Mouse (Mus musculus) stomach, postnatal 0 days (tissue): Measurements from ENCODE around the gene Zfp28. TPM values are rescaled to one million over a fixed set of nuclear protein-coding genes. Genes with fewer than 3 reads are reported as not detected.

ENCODE experiments used
- ATAC-seq: fragments of 200-750 bp; cut with Nextera tagmentation; 2 replicates; pipeline ENCODE4 v1.8.0; 2017; ENCODE audit not compliant: low FRiP score, low TSS enrichment
- DNase-seq: peaks from one replicate; pipeline ENCODE4 v3.0.0-alpha.2; 2016; ENCODE audit warnings: low spot score
- H3K27ac ChIP-seq: fragments of 300-500 bp; sonication (generic); replicated peaks from 2 replicates; pipeline ENCODE4 v1.5.1; 2014; ENCODE audit warnings: mild to moderate bottlenecking, control low read depth
- H3K27me3 ChIP-seq: fragments of 300-500 bp; sonication (generic); 2 replicates; pipeline ENCODE4 v1.6.1; 2014; ENCODE audit warnings: low read length; ENCODE audit not compliant: control insufficient read depth, insufficient read depth
- H3K36me3 ChIP-seq: fragments of 300-500 bp; sonication (generic); 2 replicates; pipeline ENCODE4 v1.6.1; 2014; ENCODE audit warnings: low read length, mixed read lengths; ENCODE audit not compliant: control insufficient read depth, insufficient read depth
- H3K4me1 ChIP-seq: fragments of 300-500 bp; sonication (generic); replicated peaks from 2 replicates; pipeline ENCODE4 v1.6.1; 2014; ENCODE audit warnings: antibody characterized with exemption; ENCODE audit not compliant: control insufficient read depth, insufficient read depth
- H3K4me2 ChIP-seq: fragments of 300-500 bp; sonication (generic); replicated peaks from 2 replicates; pipeline ENCODE4 v1.6.1; 2014; ENCODE audit warnings: low read depth, mild to moderate bottlenecking, control low read depth, moderate library complexity
- H3K4me3 ChIP-seq: fragments of 300-500 bp; sonication (generic); 2 replicates; pipeline ENCODE4 v1.5.1; 2014; ENCODE audit warnings: low read depth, low read length, control low read depth
- H3K9ac ChIP-seq: fragments of 300-500 bp; sonication (generic); 2 replicates; pipeline ENCODE4 v1.6.1; 2014; ENCODE audit warnings: mild to moderate bottlenecking, low read length, control low read depth, mixed read lengths
- H3K9me3 ChIP-seq: fragments of 300-500 bp; sonication (generic); 2 replicates; pipeline ENCODE4 v1.6.1; 2016; ENCODE audit warnings: low read length; ENCODE audit not compliant: control insufficient read depth
- CTCF ChIP-seq: IDR thresholded peaks from 2 replicates; pipeline ENCODE4 v1.5.1; 2016; ENCODE audit warnings: antibody characterized with exemption, low read depth, mild to moderate bottlenecking, moderate library complexity
- EP300 ChIP-seq: optimal IDR thresholded peaks from 2 replicates; pipeline ENCODE3; 2016; ENCODE audit warnings: antibody characterized with exemption
- WGBS: fragments of 180-500 bp; shearing (Covaris S2); extraction: QIAGEN DNeasy Blood & Tissue Kit; methylation state at CpG from one replicate; pipeline ENCODE4 v1.1.7; 2014; 5-methylcytosine and 5-hydroxymethylcytosine counted together
- polyA plus RNA-seq: library from polyadenylated mRNA; unstranded; fragments of >200 nt; fragmentation: Nextera tagmentation; extraction: Ambion mirVana; gene quantifications from 2 replicates; pipeline ENCODE4 v1.2.1, GENCODE M21; 2015

The Zfp28 gene
- polyA plus RNA-seq, 1 experiment from 2014 or later = 2.4 TPM

DNA sequence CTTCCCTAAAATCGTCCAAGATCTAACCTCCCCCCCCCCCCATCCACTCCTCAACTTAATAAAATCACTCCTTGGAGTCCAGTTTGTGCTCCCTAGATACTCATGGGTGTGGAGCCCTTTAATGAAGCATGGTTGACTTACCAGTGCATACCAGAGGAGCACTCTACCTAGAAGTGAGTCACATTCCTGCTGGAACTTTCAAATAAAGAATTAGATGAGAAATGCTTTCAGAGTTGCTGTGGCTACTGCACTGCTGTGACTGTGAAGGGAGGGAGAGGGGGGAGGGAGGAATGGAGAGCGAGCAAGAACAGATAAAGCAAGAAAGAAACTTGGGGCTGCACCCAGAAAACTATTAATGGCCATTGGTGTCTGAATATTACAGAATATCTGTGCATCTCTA, 58.1 kb downstream of the Zfp28 start:
- 61% methylated on average over 2 of the region's 2 CpGs for WGBS
- H3K36me3 ChIP-seq = no peaks in the 10 kb centered on the region
- TF ChIP-seq CTCF (no peak), EP300 (no peak)
- H3K27me3 ChIP-seq = no peaks in the 10 kb centered on the region
- no peaks in the 10 kb centered on the region for H3K4me1 ChIP-seq
- no peaks in the 10 kb centered on the region for H3K9me3 ChIP-seq
- H3K4me2 ChIP-seq = no peak overlapping the region
- no peak for DNase-seq
- no peak overlapping the region for H3K27ac ChIP-seq
- no peak overlapping the region for H3K4me3 ChIP-seq
- no peak for ATAC-seq
- H3K9ac ChIP-seq = no peak overlapping the region

Other genes with a start within 250 kb of the Zfp28 start
- 36.9 and 41.2 TPM in 2 replicates for gene Zfp787, start 227.3 kb upstream of the Zfp28 start, polyA plus RNA-seq
- 23.7 and 25.3 TPM in 2 replicates for gene Zfp444, start 211.1 kb upstream of the Zfp28 start, polyA plus RNA-seq
- not detected in 2 replicates for gene Galp, start 186.2 kb upstream of the Zfp28 start, polyA plus RNA-seq
- not detected in 2 replicates for gene Zscan5b, start 161.0 kb upstream of the Zfp28 start, polyA plus RNA-seq
- not detected in 2 replicates for gene Epp13, start 130.6 kb upstream of the Zfp28 start, polyA plus RNA-seq
- gene Zfp667, start 96.7 kb upstream of the Zfp28 start, polyA plus RNA-seq = 5.2 and 5.4 TPM in 2 replicates
- gene Zfp583, start 52.0 kb upstream of the Zfp28 start, polyA plus RNA-seq = 1.9 and 2.0 TPM in 2 replicates
- gene Gm3854, start 39.5 kb upstream of the Zfp28 start, polyA plus RNA-seq = 0.35 and 0.41 TPM in 2 replicates
- gene Zfp78, start 20.0 kb upstream of the Zfp28 start, polyA plus RNA-seq = 1.0 and 1.9 TPM in 2 replicates
- 0.02 and 0.10 TPM in 2 replicates for gene Smim17, start 15.4 kb downstream of the Zfp28 start, polyA plus RNA-seq
- gene Gm20715, start 27.0 kb downstream of the Zfp28 start, polyA plus RNA-seq = not detected in 2 replicates
- not detected in 2 replicates for gene Olfr1344, start 55.4 kb downstream of the Zfp28 start, polyA plus RNA-seq
- not detected in 2 replicates for gene Olfr1336, start 72.9 kb downstream of the Zfp28 start, polyA plus RNA-seq
- not detected in 2 replicates for gene Olfr1346, start 83.8 kb downstream of the Zfp28 start, polyA plus RNA-seq
- not detected in 2 replicates for gene Olfr5, start 103.6 kb downstream of the Zfp28 start, polyA plus RNA-seq
- not detected in 2 replicates for gene Olfr1347, start 116.5 kb downstream of the Zfp28 start, polyA plus RNA-seq
- gene Olfr1348, start 125.5 kb downstream of the Zfp28 start, polyA plus RNA-seq = not detected in 2 replicates
- 0.02 TPM in 1 of 2 replicates, not detected in the other for gene Olfr1349, start 139.7 kb downstream of the Zfp28 start, polyA plus RNA-seq
- not detected in 2 replicates for gene Olfr1350, start 181.5 kb downstream of the Zfp28 start, polyA plus RNA-seq